ENCODE assay signal across 9 mouse cellular contexts in the genomic region with DNA sequence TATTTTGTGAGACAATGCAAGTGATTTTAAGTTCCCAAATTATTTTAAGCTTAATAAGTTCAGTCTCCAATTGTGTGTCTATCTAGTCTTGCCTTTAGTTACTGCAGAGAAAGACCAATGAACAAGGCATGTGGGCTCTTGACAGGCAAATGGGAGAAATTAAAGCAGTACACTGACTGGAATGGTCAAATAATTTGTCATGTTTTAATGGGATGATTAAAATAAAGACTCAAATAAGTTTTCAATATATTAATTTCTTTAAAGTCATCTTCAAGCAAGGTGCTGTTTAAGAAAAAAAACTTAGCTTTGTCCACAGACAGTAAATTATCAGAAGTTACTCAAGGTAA. TPM values are rescaled to one million over a fixed set of nuclear protein-coding genes. Genes with fewer than 3 reads are reported as not detected.
DNase-seq lines count a peak whose midpoint lies in the region; ATAC-seq and TF ChIP-seq lines count a peak whose summit lies in the region.
"Had no signal": no experiment of that assay in that cellular context is flagged by ENCODE, and none has a peak within 500 bp of the region (broad histone marks: within the 10 kb centered on the region; RNA-seq: fewer than 3 reads in every experiment).

No protein-coding gene starts in this region.

- no peak for DNase-seq in kidney, adult 8-10 months
- no peak for DNase-seq in embryonic facial prominence, embryonic 14.5 days (ENCODE audit: low spot score)
- DNase-seq in midbrain, postnatal 0 days (ENCODE audit: low spot score) = no peak
- DNase-seq in adrenal gland, adult (ENCODE audit: inconsistent age in 2 of 2, low spot score in 1 of 2) = no peak
- no peak for DNase-seq in right cerebral cortex, adult 2 months (ENCODE audit: low spot score in 2 of 2)
- no peak for DNase-seq in left cerebral cortex, adult 18-20 months (ENCODE audit: low spot score in 2 of 2)
- DNase-seq: lung, postnatal 14 days had no signal

- peak overlapping the region; percentile 66 for H3K4me2 ChIP-seq in kidney, embryonic 15.5 days
- peak overlapping the region; percentile 87 for H3K4me2 ChIP-seq in embryonic facial prominence, embryonic 14.5 days (ENCODE audit: low read depth, low read length)
- peak overlapping the region; percentile 91; the same call in 1 of the 2 replicates for H3K4me2 ChIP-seq in intestine, postnatal 0 days (replicated peaks; ENCODE audit: low read depth)
- H3K4me2 ChIP-seq in midbrain, postnatal 0 days (ENCODE audit: low read depth, low read length, poor library complexity, severe bottlenecking) = peak overlapping the region; percentile 83; the same call in 1 of the 2 replicates

- ATAC-seq in kidney, embryonic 15.5 days (replicated peaks; ENCODE audit: low FRiP score) = no peak
- ATAC-seq in embryonic facial prominence, embryonic 14.5 days (ENCODE audit: low read depth) = no peak
- ATAC-seq in intestine, postnatal 0 days = no peak
- no peak for ATAC-seq in midbrain, postnatal 0 days (ENCODE audit: low FRiP score)

- H3K36me3 ChIP-seq in kidney, embryonic 15.5 days = peaks cover 11% of the 10 kb centered on the region; the same call in 1 of the 2 replicates
- peaks cover 9% of the 10 kb centered on the region for H3K36me3 ChIP-seq in embryonic facial prominence, embryonic 14.5 days (ENCODE audit: control insufficient read depth, insufficient read depth, low read length)
- peaks cover 7% of the 10 kb centered on the region; the same call in 1 of the 2 replicates for H3K36me3 ChIP-seq in intestine, postnatal 0 days (ENCODE audit: control insufficient read depth, insufficient read depth)
- H3K36me3 ChIP-seq in midbrain, postnatal 0 days (ENCODE audit: insufficient read depth, low read length) = no peaks in the 10 kb centered on the region

- H3K9ac ChIP-seq in kidney, embryonic 15.5 days = peak overlapping the region; percentile 90; the same call in 1 of the 2 replicates
- H3K9ac ChIP-seq in embryonic facial prominence, embryonic 14.5 days (ENCODE audit: low read depth, low read length) = peak overlapping the region; percentile 100
- H3K9ac ChIP-seq in intestine, postnatal 0 days (ENCODE audit: low read depth, low read length) = no peak overlapping the region
- H3K9ac ChIP-seq in midbrain, postnatal 0 days (replicated peaks; ENCODE audit: low read length, poor library complexity, severe bottlenecking) = no peak overlapping the region

- H3K4me1 ChIP-seq in kidney, embryonic 15.5 days = peaks cover 15% of the 10 kb centered on the region
- H3K4me1 ChIP-seq in embryonic facial prominence, embryonic 14.5 days (ENCODE audit: control insufficient read depth, insufficient read depth, low read length) = peaks cover 4% of the 10 kb centered on the region; the same call in 1 of the 2 replicates
- no peaks in the 10 kb centered on the region; the same call in 1 of the 2 replicates for H3K4me1 ChIP-seq in intestine, postnatal 0 days (replicated peaks; ENCODE audit: control insufficient read depth, insufficient read depth, low read length)
- no peaks in the 10 kb centered on the region for H3K4me1 ChIP-seq in midbrain, postnatal 0 days (ENCODE audit: insufficient read depth, low read length)

- no peak for TF ChIP-seq CTCF in intestine, postnatal 0 days (IDR thresholded peaks at IDR 0.05; ENCODE audit: low read depth)
- no peak for TF ChIP-seq CTCF in midbrain, postnatal 0 days (IDR thresholded peaks at IDR 0.05)

- H3K4me3 ChIP-seq in kidney, embryonic 15.5 days (replicated peaks) = peak overlapping the region; percentile 86
- H3K4me3 ChIP-seq in embryonic facial prominence, embryonic 14.5 days (ENCODE audit: low read depth, low read length) = peak overlapping the region; percentile 99
- no peak overlapping the region for H3K4me3 ChIP-seq in intestine, postnatal 0 days (ENCODE audit: low read depth, low read length)
- no peak overlapping the region for H3K4me3 ChIP-seq in midbrain, postnatal 0 days (ENCODE audit: low read depth, low read length)

- no peaks in the 10 kb centered on the region for H3K27me3 ChIP-seq in kidney, embryonic 15.5 days
- no peaks in the 10 kb centered on the region for H3K27me3 ChIP-seq in embryonic facial prominence, embryonic 14.5 days (replicated peaks; ENCODE audit: control insufficient read depth, insufficient read depth, low read length)
- H3K27me3 ChIP-seq in intestine, postnatal 0 days (replicated peaks; ENCODE audit: control insufficient read depth, insufficient read depth, low read length) = no peaks in the 10 kb centered on the region
- no peaks in the 10 kb centered on the region for H3K27me3 ChIP-seq in midbrain, postnatal 0 days (ENCODE audit: insufficient read depth, low read length)

- H3K9me3 ChIP-seq in kidney, embryonic 15.5 days (replicated peaks) = no peaks in the 10 kb centered on the region
- no peaks in the 10 kb centered on the region for H3K9me3 ChIP-seq in embryonic facial prominence, embryonic 14.5 days (ENCODE audit: control insufficient read depth, low read length)
- H3K9me3 ChIP-seq in intestine, postnatal 0 days (ENCODE audit: control insufficient read depth) = no peaks in the 10 kb centered on the region
- H3K9me3 ChIP-seq in midbrain, postnatal 0 days (ENCODE audit: low read length) = no peaks in the 10 kb centered on the region

- H3K27ac ChIP-seq in kidney, embryonic 15.5 days = peak overlapping the region; percentile 98
- peak overlapping the region; percentile 100 for H3K27ac ChIP-seq in embryonic facial prominence, embryonic 14.5 days (replicated peaks; ENCODE audit: low read depth, low read length)
- no peak overlapping the region for H3K27ac ChIP-seq in intestine, postnatal 0 days (ENCODE audit: low read depth, low read length)
- H3K27ac ChIP-seq in midbrain, postnatal 0 days (ENCODE audit: low read depth, low read length) = no peak overlapping the region

RNA-seq across cellular contexts. Expression of a gene that starts 14.5 kb away (rescaled TPM):
- polyA plus RNA-seq in kidney, embryonic 15.5 days (2015; fragmentation: Nextera tagmentation; extraction: Ambion mirVana) = 6.6 and 7.0 TPM in 2 replicates
- polyA plus RNA-seq in embryonic facial prominence, embryonic 14.5 days (2014; fragmentation: Nextera tagmentation; extraction: Ambion mirVana) = 5.9 and 7.0 TPM in 2 replicates
- 1.6 and 2.9 TPM in 2 replicates for polyA plus RNA-seq in intestine, postnatal 0 days (2015; fragmentation: Nextera tagmentation; extraction: Ambion mirVana)
- total RNA-seq in midbrain, postnatal 0 days (2014; rRNA removed) = 10.1 and 10.3 TPM in 2 replicates
- polyA plus RNA-seq in midbrain, postnatal 0 days (2015; fragmentation: Nextera tagmentation; extraction: Ambion mirVana) = 2.2 and 3.7 TPM in 2 replicates
- 1 to 10 TPM; 9.2 to 9.3 TPM for total RNA-seq in left cerebral cortex, adult 18-20 months (2021)

Comparison
In these comparisons a context has a peak if more than half of its experiments do, and no peak if none do; other contexts are left out.
1. H3K27ac ChIP-seq: peak in kidney, embryonic 15.5 days (single experiment) and embryonic facial prominence, embryonic 14.5 days (single experiment); none in intestine, postnatal 0 days (single experiment) and midbrain, postnatal 0 days (single experiment).
2. H3K4me3 ChIP-seq: peak in kidney, embryonic 15.5 days (single experiment) and embryonic facial prominence, embryonic 14.5 days (single experiment); none in intestine, postnatal 0 days (single experiment) and midbrain, postnatal 0 days (single experiment).
3. H3K9ac ChIP-seq: peak in kidney, embryonic 15.5 days (single experiment) and embryonic facial prominence, embryonic 14.5 days (single experiment); none in intestine, postnatal 0 days (single experiment) and midbrain, postnatal 0 days (single experiment).
4. Peak in every context shown above with its lines, with median percentiles within 50 percentile points of each other: H3K4me2 ChIP-seq.